Mouse (Mus musculus): ENCODE results near the gene Ankrd6.

Gene Ankrd6

DNA sequence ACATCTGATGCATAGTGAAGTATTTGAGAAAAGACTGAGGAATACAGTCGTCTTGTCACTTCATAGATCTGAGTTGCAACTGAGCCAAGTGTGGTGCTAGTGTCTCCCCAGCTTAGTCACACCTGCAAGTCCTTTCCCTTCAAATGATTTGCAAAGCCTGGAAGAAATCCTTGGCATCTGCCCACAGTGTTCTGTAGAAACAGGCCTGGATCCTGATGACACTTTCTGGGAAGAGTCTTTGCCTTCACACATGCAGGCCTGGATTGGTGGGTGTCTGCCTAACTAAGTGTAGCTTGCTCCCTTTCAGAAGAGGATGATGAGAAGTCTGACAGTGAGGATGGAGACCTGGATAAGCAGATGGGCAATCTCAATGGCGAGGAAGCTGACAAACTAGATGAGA is 193.2 kb downstream of the Ankrd6 start:
- DNase-seq: no peak

Data from kidney, adult 8-10 months (tissue).